Mouse (Mus musculus) small intestine, adult 2 months (tissue): ENCODE data around the gene Lyz1.

Source experiments
- CTCF ChIP-seq: fragments of 200-500 bp; IDR thresholded peaks from 2 replicates; pipeline ENCODE4 v1.5.1; 2012; ENCODE audit warnings: low read depth, mild to moderate bottlenecking, control low read depth, inconsistent platforms, low read length, moderate library complexity, mixed read lengths; ENCODE audit not compliant: insufficient replicate concordance, insufficient read length; ENCODE audit errors: extremely low read depth
- POLR2A ChIP-seq: fragments of 200-500 bp; IDR thresholded peaks from 2 replicates; pipeline ENCODE4 v1.6.1; 2012; ENCODE audit warnings: low read depth, mild to moderate bottlenecking, control low read depth, inconsistent platforms, low read length, moderate library complexity

DNA sequence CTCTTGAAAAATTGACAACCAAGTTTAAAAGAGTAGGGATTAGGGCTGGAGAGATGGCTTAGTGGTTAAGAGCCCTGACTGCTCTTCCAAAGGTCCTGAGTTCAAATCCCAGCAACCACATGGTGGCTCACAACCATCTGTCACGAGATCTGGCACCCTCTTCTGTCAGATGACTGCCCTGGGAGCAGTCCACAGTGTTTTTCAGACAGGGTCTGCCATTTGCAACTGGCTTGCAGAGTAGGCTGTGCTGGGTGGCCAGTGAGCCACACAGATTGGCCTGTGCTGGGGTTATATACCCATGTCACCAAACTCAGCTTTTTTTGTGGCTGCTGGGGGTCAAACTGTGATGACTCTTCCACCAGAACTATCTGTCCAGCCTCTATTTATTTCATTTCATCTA, 12.7 kb downstream of the Lyz1 start:
- TF ChIP-seq POLR2A (no peak), CTCF (no peak)
